Mouse (Mus musculus) thymus, postnatal 25 days (tissue): Measurements from ENCODE around the gene Spag6.

Source experiments
- DNase-seq: peaks from one replicate; pipeline ENCODE4 v3.0.0; 2022

Spag6 gene

DNA sequence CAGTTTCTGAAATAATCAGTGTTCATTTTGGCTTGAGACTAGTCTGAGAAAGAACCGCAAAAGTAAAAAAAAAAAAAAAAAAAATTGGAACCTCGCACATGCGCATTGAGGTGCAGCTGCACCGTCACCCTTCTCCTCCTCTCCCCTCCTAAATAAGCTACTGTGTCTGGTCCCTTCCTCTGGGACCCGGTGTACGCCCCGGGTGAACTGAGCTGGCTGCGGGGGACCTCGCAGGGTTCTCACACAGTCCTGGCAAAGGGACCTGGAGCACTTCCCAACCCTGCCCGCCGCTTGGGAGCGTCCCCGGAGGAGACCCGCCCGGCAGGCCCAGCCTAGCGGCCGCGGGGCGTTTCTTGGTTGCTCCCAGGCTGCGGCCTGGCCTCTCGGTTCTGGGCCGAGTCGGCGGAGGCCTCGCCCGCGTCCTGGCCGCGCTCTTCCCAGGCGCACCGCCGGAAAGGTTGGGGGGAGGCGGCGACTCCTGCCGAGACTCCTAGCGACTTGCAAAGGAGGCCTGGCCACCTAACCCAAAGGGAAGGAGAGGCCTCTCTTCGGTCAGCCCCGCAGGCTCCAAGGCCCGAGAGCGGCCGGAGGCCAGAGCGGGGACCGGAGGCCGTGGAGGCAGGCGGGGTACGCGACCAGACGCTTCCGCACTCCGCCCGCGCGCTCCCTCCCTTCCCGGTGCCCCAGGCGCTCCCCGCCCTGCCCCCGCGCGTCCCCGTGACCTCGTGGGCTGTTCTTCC lies at the start of gene Spag6:
TSS of gene Spag6 (plus strand) at position 162 of the 740 bp plus-strand sequence.
- peak; percentile 56 for DNase-seq

DNA sequence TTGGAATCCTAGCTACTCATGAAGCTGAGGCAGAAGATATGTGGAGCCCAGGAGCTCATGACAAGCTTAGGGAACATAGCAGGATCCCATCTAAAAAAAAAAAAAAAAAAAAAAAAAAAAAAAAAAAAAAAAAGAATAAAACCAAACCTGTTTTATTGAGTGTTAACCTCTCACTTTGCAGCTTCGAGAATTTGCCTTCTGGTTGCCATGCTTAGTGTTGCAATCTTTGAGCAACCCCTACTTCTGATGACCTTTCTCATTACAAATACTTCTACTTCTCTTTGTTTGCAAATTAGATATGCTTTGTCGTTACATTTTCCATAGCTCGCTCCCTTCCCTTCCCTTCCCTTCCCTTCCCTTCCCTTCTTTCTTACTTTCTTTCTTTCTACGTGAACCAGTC lies 45.3 kb upstream of the Spag6 start:
- DNase-seq, result no peak

DNA sequence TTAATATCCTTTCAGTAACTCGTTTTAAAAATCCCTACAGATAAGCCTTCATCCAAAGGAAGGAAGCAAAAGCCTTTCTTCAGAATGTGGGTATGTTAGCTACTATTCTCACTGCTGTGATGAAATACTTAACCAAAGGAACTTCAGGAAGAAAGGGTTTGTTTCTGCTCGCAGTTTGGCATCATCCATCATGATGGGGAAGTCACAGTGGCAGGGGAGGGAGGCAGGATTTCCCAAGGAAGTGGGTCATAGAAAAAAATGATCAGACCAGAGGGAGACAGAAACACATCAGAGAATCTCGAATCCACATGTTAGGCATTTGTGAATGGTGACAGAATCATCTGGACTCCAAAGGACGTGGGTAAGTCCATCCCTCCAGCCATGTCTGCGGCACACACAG lies 39.0 kb upstream of the Spag6 start:
- DNase-seq, result no peak

DNA sequence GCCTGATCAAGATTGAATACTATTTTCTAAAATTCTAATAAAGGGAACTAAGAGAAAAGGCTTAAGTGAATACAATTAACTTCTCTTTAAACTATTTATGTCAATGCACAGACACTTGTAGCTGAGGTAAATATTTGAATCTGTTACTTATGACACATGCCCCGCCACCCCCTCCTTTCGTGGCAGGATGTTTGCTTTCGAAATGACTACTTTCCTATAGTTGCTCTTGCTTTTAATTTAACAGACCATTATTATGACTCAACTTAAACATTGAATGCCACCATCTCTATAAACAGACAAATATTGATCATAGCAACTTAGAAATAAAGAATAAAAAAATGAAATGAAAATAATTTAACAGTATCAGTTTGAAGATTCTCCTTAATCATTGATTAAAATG lies 29.8 kb upstream of the Spag6 start:
- no peak for DNase-seq

GRCm38 (mm10) chr2:18671041-18671440 lies 22.8 kb upstream of the Spag6 start:
- DNase-seq, result no peak

- peak; percentile 90 for DNase-seq
These were observed 21.6 kb upstream of the Spag6 start, which contains the start of gene Commd3 for GRCm38 (mm10) chr2:18672133-18672765. Commd3 (plus strand) TSS chr2:18672384.

DNA sequence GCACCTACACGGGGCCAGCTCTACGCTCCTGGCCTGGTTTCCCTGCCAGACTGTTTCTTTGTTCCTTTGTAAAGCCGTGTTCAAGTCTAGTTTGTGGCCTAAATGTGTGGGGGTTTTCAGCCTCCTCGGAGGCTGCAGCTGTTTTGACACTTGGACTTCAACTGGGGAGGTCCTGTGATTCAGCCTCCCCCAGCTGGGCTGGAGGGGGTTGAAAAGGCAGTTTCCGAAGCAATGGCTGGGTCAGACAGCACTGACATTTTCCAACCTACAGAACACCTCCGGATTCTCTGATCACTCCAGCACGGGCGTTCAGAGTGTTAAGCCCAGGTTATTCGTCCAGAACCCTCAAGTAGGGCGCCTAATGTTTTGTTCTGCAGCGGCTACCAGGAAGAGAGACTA lies 21.1 kb upstream of the Spag6 start:
- no peak for DNase-seq

DNA sequence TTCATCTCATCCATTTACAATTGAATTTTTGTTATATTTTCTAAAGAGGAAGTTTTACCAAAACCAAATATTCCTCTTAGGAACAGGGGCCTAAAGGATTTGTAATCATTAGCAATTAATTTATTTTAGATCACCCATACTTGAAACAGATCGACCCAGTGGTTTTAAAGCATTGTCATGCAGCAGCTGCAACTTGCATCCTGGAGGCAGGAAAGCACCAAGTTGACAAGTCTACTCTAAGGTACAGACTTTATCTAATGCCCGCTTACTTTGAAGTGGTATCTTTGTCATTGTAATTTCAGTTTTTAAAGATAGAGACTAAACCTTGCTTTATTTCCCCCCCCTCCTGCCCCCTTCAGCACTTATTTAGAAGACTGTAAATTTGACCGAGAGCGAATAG lies 20.1 kb upstream of the Spag6 start:
- DNase-seq, result no peak

DNA sequence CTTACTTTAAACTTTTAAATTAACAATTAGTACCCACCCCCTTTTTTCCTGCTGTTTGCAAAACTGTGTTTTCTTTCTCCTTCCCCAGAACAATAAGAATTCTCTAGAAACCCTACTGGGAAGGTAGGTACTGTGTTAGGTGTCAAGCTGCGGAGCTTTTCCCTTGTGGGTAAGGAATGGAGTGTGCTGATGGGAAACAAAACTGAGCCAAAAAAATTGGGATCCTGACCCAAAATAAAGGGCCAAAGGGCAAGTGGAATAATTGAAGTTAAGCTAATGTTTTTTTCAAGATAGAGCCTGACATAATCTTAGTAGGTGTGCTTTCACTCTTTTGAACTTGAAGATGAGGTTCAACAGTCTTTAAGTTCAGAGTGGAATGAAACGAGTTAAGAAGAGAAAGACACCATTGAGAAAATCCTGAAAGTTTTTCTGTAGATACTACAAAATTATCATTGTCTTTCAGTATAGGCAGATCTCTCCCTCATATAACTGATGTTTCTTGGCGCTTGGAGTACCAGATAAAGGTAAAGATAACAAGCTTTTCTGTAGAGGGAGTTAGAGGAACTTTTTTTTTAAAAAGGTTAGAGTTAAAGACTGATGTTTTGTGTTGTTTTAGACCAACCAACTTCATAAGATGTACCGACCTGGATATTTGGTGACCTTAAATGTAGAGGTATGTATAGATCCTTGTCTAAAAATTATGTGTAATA lies 19.5 kb upstream of the Spag6 start:
- no peak for DNase-seq

GRCm38 (mm10) chr2:18675681-18676456 lies 18.0 kb upstream of the Spag6 start:
- no peak for DNase-seq

DNA sequence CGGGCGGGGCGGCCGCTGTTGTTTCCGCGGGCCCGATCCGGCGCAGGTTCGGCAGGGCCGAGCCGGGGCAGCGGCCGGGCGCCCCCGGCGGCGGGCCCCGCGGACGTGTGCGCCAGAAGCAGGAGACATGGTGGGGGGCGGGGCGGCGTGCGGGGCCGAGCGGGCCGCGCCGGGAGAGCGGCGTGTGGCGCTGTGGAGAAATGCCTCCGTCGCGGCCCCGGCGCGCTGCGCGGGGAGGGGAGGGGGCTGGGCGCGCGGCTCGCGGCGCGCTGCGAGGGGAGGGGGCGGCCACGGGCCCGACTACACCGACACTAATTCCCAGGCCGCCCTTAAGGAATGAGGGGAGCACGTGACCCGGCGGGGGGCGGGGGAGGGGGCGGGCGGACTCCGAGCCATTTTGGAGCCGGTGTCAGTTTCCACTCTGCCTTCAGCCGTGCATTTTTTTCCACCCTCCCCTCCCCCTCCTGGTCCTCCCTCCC lies 17.3 kb upstream of the Spag6 start:
- DNase-seq, result peak; percentile 68

DNA sequence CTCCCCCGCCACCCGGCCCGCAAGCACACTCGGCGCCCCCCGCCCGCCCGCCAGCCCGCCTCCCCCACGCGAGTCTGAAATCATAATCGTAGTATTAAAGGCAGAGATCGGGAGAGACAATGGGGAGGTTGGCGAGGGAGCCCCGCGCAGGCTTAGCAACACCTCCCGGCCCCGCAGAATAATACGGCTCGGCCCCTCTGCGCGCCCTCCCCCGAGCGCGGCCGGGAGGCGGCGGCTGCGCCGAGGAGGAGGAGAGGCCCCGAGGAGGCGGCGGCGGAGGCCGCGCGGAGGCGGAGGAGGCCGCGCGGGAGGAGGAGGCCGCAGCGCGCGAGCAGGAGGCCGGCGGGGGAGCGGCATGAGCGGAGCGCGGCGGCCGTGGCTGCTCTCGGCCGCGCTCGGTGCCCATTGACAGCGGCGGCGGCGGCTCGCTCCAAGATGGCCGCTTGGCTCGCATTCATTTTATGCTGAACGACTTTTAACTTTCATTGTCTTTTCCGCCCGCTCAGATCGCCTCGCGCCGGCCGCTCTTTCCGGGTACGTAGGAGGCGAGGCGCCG lies 16.8 kb upstream of the Spag6 start, which contains the start of gene Bmi1:
TSS of gene Bmi1 (plus strand) at position 83 of the 556 bp plus-strand sequence.
- peak; percentile 72 for DNase-seq

GRCm38 (mm10) chr2:18677631-18678471 lies 16.0 kb upstream of the Spag6 start:
- peak; percentile 67 for DNase-seq

- DNase-seq, result no peak
These were observed 14.1 kb upstream of the Spag6 start for GRCm38 (mm10) chr2:18679701-18680100.

DNA sequence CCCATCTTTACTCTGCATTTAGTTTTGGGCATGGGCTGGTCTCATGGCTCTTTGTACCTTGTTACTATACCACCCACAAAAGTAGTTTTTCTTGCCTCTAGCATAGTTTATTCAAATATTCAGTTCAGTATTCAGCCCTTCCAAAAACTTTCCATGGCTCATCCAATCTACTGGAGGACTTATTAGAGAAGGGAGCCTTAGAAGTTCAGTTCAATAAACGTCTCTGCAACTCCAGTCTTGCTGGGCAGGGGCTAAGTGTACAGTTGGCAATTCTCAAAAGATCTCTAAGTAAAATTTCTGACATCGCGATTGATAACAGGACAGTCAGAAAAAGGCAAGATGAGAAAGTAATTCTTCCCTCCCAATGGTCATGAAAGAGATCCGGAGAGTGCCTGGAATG lies 13.3 kb upstream of the Spag6 start:
- DNase-seq, result no peak

DNA sequence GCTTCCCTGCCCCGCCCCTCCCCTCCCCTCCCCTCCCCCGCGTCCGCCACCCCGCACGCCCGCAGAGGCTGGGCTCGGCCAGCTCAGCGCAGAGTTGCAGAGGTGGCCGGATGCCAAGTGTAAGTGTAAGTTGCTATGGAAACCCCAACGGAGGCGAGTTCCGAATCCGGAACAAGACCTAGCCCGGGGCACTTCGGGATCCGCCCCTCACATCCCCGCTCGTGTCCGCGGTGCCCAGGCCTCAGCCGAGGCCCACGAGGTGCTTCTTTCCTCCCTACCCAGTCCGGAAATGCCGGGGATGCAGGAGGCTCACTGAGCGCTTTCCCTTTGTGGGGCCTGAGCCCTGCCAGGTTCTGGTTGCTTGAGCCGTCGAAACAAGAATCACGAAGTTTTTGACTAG lies 12.9 kb upstream of the Spag6 start:
- DNase-seq, result peak; percentile 40

GRCm38 (mm10) chr2:18684062-18684461 lies 9.8 kb upstream of the Spag6 start:
- no peak for DNase-seq

DNA sequence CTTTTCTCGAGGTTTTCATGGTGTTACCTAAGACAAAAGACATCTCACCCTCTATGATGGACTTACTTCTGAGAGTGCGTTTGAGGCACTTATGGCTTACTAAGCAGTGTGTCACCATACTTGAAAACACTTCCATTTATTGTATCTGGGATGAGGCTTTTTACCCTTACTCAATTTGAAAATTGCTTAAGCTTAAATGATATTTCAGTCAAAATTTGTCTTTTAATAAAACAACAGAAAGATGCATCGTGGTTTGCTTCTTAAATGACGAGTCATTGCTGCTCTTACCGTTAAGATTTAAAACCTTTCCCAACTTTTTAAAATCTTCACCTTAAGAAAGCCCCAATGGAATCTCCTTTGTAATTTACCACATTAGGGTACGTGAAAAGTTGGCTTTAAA lies 7.4 kb upstream of the Spag6 start:
- DNase-seq, result no peak

- DNase-seq, result no peak
These were observed 6.9 kb upstream of the Spag6 start for GRCm38 (mm10) chr2:18686826-18687519.

DNA sequence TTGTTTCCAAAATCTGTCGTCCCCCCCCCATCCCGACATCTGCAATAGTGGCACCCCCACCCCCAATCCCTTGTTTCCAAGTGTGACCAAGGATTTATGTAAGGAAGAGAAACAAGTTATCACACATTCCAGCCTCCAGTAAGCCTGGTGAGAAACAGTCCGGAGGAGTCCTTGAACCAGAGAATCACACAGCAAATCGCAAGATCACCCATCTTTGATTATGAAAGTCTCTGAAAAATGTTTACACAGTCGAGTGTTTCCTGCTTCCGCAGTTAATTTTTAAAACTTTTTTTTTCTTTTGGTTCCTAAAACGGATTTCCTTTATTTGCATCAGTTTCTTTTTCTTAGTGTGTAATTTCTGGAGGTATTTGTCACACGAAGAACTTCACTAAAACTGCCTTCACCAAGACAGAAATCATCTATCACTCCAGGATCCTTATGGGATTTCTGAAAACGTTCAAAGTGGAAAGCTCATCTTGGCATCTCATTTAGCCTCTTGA lies 6.1 kb upstream of the Spag6 start:
- no peak for DNase-seq

DNA sequence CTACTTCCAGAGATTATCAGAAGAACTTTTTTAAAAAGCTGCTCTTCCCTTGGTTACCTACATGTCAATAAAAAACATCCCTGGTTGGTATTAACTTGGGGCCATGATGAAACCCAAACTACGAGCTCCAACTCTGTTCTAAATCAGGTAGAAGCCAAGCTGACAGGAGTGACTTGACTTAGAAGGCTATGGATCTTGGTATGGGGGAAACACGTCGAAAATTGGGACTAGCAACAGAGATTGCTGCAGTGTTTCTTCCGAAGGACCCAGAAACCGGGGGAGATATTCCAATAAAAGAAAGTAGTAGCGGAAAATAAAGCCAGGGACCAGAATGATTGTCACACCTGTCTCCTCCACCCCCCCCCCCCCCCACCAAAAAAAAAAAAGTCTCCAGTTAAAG lies 5.5 kb upstream of the Spag6 start:
- no peak for DNase-seq
